Mouse (Mus musculus) CD4-positive naive resting alpha-beta T cell, adult 57 days (primary cell): ENCODE measurements around the gene Gm3526. TPM values are rescaled to one million over a fixed set of nuclear protein-coding genes. Genes with fewer than 3 reads are reported as not detected.

Source experiments
- total RNA-seq: library from RNA; stranded (reverse); gene quantifications from one replicate; pipeline ENCODE4 v1.2.4, GENCODE M21; 2023

Gene Gm3526
- total RNA-seq, result not detected

GRCm38 (mm10) chr14:5260480-5260879 is at the start of gene Gm3526:
TSS of gene Gm3526 (minus strand) at chr14:5260580.

Other genes with a start within 250 kb of the Gm3526 start
- not detected for gene Gm3298, start 244.7 kb downstream of the Gm3526 start, total RNA-seq
- gene 4930555G01Rik, start 210.0 kb downstream of the Gm3526 start, total RNA-seq, result not detected
- gene Gm8281, start 189.5 kb downstream of the Gm3526 start, total RNA-seq, result not detected
- gene Gm8279, start 129.1 kb downstream of the Gm3526 start, total RNA-seq, result not detected
- not detected for gene Gm3317, start 96.0 kb downstream of the Gm3526 start, total RNA-seq
- not detected for gene Gm8271, start 74.8 kb downstream of the Gm3526 start, total RNA-seq
- not detected for gene Gm3542, start 74.3 kb upstream of the Gm3526 start, total RNA-seq
- not detected for gene Gm3500, start 128.5 kb upstream of the Gm3526 start, total RNA-seq
- gene Gm3194, start 194.9 kb upstream of the Gm3526 start, total RNA-seq, result not detected
- not detected for gene Gm8246, start 217.2 kb upstream of the Gm3526 start, total RNA-seq
- gene Gm3187, start 223.6 kb upstream of the Gm3526 start, total RNA-seq, result not detected
- gene Gm3488, start 241.1 kb upstream of the Gm3526 start, total RNA-seq, result not detected